Mouse (Mus musculus) cerebellum, adult 9-10 months (tissue): ENCODE data around the gene Eif4b.
"Not testable (repeated sequence)": the region's sequence is repeated elsewhere in the genome, so short reads cannot be mapped to it uniquely, and the experiment has no call there.

Source experiments
- DNase-seq: peaks from one replicate; pipeline ENCODE4 v3.0.0; 2022

The Eif4b gene

DNA sequence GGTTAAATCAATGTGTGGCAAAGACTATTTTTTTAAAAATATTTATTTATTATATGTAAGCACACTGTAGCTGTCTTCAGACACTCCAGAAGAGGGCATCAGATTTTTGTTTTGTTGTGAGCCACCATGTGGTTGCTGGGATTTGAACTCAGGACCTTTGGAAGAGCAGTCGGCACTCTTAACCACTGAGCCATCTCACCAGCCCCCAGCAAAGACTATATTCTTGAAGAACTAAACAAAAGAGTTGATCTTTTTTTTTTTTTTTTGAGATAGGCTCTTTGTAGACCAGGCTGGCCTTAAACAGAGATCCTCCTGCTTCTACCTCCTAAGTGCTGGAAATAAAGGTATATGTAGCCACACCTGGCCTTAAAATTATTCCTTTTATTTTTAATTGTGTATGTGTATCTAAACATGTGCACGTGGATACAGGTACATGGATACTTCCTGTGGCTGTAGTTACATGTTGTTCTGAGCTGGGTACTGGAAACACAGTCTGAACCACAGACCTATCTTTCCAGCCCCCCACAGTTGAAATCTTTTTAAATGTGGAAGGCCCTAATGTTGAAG lies 3.6 kb downstream of the Eif4b start:
- no peak for DNase-seq

GRCm38 (mm10) chr15:102079221-102079620 lies 5.6 kb downstream of the Eif4b start:
- DNase-seq: no peak

DNA sequence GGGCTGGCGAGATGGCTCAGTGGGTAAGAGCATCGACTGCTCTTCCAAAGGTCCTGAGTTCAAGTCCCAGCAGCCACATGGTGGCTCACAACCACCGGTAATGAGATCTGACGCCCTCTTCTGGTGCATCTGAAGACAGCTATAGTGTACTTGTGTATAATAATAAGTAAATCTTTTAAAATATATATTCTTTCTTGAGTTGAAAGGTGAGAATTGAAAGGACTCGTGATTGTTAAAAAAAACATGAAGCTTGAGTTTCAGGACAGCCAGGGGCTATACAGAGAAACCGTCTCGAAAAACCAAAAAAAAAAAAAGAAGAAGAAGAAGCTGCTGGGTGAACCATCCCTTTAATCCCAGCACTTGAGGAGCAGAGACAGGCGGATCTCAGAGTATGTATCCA lies 6.4 kb downstream of the Eif4b start:
- DNase-seq: not testable (repeated sequence)

DNA sequence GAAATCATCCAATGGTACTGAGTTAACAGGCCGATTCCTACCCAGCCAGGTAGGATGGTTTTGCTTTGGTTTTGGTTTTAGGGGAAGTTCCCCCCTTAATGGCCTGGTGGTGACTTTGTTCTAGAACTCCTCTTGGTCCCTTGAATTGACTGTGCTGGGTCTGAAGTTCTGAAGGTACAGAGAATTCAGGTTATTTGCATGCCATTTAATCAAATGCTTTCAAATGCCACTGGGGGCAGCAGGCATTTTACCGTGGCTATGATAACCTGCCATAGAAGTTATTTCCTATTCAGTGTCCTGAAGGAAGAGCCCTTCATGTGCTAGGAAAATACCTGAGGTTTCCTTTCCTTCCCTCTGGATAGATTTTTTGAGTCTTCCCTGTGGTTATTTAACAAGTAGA lies 6.9 kb downstream of the Eif4b start:
- no peak for DNase-seq

GRCm38 (mm10) chr15:102082148-102082547 lies 8.6 kb downstream of the Eif4b start:
- no peak for DNase-seq

GRCm38 (mm10) chr15:102083028-102083427 lies 9.5 kb downstream of the Eif4b start:
- no peak for DNase-seq

GRCm38 (mm10) chr15:102089914-102090585 lies 16.5 kb downstream of the Eif4b start:
- no peak for DNase-seq

DNA sequence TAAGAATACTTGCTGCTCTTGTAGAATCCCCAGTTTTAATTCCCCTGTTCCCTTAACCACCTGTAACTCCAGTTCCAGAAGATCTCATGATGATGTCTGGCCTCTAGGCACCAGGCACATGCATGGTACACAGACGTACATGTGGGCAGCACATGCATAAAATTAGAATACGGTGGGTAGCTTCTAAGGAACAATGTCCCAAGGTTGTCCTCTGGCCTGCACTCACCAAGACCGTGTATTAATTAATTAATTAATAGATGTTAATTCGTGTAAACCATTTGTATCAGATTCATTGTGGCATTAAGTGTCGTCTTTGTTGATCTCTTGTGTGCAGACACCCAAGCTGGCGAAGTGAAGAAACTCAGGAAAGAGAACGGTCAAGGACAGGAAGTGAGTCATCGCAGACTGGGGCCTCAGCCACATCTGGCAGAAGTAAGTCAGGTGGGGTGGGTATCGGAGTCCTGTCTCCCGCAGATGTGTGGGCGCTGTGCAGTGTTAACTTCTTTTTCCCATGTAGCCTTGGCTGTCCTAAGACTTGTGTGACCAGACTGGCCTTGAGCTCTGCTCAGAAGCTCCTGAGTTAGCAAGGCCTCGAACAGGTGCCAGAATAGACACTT lies 17.6 kb downstream of the Eif4b start:
- no peak for DNase-seq

GRCm38 (mm10) chr15:102091688-102092087 lies 18.1 kb downstream of the Eif4b start:
- no peak for DNase-seq

GRCm38 (mm10) chr15:102092222-102092621 lies 18.6 kb downstream of the Eif4b start:
- DNase-seq: no peak

- no peak for DNase-seq
Measured at GRCm38 (mm10) chr15:102094157-102094556, 20.6 kb downstream of the Eif4b start.

- no peak for DNase-seq
Measured at GRCm38 (mm10) chr15:102094988-102095387, 21.4 kb downstream of the Eif4b start.

- DNase-seq: no peak
Measured at GRCm38 (mm10) chr15:102097147-102097915, 23.8 kb downstream of the Eif4b start.

DNA sequence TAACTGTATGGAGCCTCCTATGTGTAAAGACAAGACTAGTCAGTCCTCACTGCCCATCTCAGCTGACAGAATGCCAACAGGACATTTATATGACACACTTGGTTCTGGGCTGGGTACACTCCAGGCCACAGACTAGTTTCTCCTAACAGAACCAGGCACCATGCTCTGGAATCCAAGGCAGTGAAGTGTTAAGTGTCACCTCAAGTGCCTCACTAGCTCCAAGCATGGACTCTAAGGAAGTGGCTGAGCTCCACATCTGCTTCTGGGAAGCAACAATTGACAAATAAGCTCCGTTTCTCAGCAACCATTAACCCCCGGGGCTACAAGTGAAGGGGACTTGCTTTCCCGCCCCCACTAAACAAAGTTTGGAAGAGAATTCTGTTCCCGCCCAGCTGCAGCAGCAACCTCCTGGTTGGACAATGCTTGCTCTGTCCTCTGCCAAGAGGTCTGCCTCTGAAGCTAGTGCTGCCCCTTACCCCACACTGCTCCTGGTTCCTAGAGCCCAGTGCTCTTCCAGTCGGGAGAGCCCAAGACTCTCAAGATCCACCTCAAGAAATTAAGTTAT lies 24.5 kb downstream of the Eif4b start:
- no peak for DNase-seq

GRCm38 (mm10) chr15:102099260-102099659 lies 25.7 kb downstream of the Eif4b start:
- no peak for DNase-seq

DNA sequence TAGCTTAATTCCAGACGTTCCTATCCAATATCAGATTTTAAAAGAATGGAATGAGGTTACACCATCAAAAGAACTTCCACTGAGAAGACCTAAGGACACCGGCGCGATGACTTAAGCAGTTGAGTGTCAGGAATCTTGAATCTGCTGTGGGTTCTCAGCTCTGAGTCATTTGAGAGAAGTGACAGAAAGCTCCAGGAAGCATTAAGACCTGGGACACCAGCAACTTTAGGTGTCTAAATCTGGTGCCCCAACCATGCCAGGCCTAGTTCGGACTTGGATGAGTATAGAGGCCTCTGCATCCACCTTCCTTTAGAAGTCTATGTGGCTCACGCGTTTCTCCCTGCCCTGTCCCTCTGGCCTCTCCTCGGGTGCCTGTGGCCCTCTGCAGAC lies 26.2 kb downstream of the Eif4b start:
- DNase-seq: no peak

DNA sequence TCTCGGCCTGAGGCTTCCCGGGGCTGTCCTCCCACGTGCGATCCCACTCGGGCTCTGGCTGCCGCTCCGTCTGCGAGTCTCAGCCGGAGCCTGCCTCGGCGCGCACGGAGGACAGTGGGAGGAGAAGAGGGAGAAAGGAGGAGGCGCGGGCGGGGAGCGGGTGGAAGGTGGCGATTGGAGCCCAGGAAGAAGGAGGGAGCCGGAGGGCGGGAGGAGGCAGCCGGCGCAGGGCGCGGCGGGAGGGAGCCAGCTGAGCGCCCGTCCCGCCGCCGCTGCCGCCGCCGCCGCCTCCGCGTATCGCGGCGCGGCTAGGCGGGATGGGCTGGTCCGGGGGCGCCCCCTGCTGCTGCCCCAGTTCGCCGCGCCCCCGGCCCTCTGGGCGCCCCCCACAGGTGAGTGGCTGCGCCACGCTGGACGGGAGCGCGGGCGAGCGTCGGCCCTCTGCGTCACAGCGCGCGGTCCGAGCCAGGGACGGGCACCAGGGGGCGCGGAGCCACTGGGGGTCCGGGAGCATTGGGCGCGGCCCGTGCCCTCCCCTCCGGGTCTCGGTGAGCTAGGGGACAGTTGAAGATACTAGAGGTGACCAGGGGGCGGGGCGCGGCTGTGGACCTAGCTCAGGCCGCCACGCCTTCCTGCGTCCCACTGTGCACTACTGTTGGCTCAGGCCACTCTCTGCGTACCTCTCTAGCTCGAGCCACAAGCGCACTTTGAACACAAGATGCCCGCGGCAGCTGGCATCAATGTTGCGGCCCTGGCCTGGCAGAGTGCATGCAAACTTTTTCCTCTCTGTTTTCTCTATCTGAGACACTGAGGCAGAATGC lies 26.8 kb downstream of the Eif4b start, which contains the start of gene Tns2:
Gene Tns2 (plus strand): TSS at position 253 of the 821 bp plus-strand sequence.
- DNase-seq: peak; percentile 68

DNA sequence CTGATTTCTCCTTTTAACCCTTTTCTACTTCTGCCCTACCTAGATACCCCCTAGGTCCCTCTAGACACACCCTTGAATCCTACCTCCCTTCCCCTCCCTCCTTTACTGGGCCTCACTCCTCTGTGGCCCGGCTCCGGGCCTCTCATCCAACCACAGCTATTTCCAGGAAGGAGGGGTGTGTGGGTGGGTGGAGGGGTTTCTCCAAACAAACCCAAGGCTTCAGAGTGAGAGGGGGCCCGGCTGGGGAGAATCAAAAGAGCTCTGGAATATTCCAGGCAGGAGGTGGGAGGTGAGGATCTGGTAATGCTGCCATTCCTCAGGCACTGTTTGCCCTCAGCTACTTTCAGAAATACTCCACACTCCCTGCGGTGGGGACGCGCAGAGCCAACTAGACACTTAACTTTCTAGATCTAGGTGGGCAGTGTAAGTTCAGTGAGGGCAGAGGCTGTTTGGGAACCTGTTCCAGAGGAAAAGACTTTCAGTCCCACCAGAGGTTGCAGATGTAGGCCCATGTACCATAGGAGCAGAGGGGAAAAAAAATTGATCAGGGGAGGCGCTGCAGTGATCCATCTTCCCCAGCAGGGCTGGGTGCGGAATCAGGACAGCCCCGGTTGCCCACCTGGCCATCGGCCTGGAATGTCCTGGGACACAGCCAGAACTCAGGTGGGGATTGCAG lies 27.6 kb downstream of the Eif4b start:
- DNase-seq: no peak

- DNase-seq: peak; percentile 22
Measured at GRCm38 (mm10) chr15:102101672-102102541, 28.3 kb downstream of the Eif4b start.

DNA sequence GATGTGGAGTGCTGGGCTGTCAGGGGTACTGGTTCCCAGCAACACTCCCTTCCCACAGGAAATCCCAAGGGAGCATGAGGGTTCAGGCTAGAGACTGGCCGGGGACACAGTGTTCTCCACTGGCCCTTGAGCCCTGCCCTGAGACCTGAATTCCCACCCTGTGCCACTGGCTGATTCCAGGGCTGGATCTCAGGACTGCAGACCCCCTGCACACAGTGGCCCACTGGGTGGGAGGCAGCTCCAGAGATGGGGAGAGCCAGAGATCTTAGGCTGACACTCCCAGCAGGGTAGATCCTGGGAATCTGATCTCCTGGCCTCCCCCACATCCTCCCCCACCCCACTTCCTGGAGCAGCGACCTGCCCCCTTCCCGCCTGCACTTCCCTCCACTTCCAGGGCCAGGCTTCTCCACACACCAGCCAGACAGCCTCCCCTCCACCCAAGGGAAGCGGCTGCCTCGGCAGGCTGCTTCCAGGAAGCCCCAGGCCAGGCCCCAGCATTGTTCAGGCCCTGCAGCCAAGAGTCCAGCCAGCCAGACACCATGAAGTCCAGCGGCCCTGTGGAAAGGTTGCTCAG lies 29.1 kb downstream of the Eif4b start:
- DNase-seq: no peak
